Mouse (Mus musculus): Measurements from ENCODE around the gene Kif3c. TPM values are rescaled to one million over a fixed set of nuclear protein-coding genes. Genes with fewer than 3 reads are reported as not detected.

Kif3c gene
- polyA plus RNA-seq, 1 experiment from 2014 or later, result 12.2 TPM

- no peak overlapping the region for H3K9ac ChIP-seq (replicated peaks; ENCODE audit: low read depth, low read length)
- 74% methylated on average over 2 of the region's 2 CpGs for WGBS
- H3K4me3 ChIP-seq (ENCODE audit: low read depth, low read length), result no peak overlapping the region
- ATAC-seq (ENCODE audit: insufficient number of reproducible peaks, insufficient read depth, low FRiP score, low read depth), result no peak
- H3K27me3 ChIP-seq (ENCODE audit: control insufficient read depth, insufficient read depth, low read length), result no peaks in the 10 kb centered on the region
- H3K36me3 ChIP-seq (ENCODE audit: control insufficient read depth, insufficient read depth, low read length), result no peaks in the 10 kb centered on the region
- no peak overlapping the region for H3K27ac ChIP-seq (ENCODE audit: low read length)
- H3K9me3 ChIP-seq (ENCODE audit: control insufficient read depth, low read depth, low read length), result no peaks in the 10 kb centered on the region
- no peak overlapping the region for H3K4me2 ChIP-seq (replicated peaks; ENCODE audit: low read depth, low read length)
- peaks cover 4% of the 10 kb centered on the region; the same call in 1 of the 2 replicates for H3K4me1 ChIP-seq (ENCODE audit: control insufficient read depth, insufficient read depth, low read length)
Observed at GRCm38 (mm10) chr12:3429681-3430442, 64.9 kb downstream of the Kif3c start.

GRCm38 (mm10) chr12:3430443-3430753, 65.5 kb downstream of the Kif3c start:
- H3K27ac ChIP-seq (ENCODE audit: low read length), result no peak overlapping the region
- no peak overlapping the region for H3K4me2 ChIP-seq (replicated peaks; ENCODE audit: low read depth, low read length)
- no peaks in the 10 kb centered on the region for H3K27me3 ChIP-seq (ENCODE audit: control insufficient read depth, insufficient read depth, low read length)
- no peak overlapping the region for H3K4me3 ChIP-seq (ENCODE audit: low read depth, low read length)
- no peaks in the 10 kb centered on the region for H3K9me3 ChIP-seq (ENCODE audit: control insufficient read depth, low read depth, low read length)
- H3K36me3 ChIP-seq (ENCODE audit: control insufficient read depth, insufficient read depth, low read length), result no peaks in the 10 kb centered on the region
- no peak for ATAC-seq (ENCODE audit: insufficient number of reproducible peaks, insufficient read depth, low FRiP score, low read depth)
- H3K9ac ChIP-seq (replicated peaks; ENCODE audit: low read depth, low read length), result no peak overlapping the region
- H3K4me1 ChIP-seq (ENCODE audit: control insufficient read depth, insufficient read depth, low read length), result peaks cover under 1% of the 10 kb centered on the region; the same call in 1 of the 2 replicates

GRCm38 (mm10) chr12:3430985-3431384, 66.1 kb downstream of the Kif3c start:
- Histone ChIP-seq H3K4me3 (ENCODE audit: low read depth, low read length) (no peak overlapping the region), H3K27me3 (ENCODE audit: control insufficient read depth, insufficient read depth, low read length) (no peaks in the 10 kb centered on the region), H3K36me3 (ENCODE audit: control insufficient read depth, insufficient read depth, low read length) (no peaks in the 10 kb centered on the region), H3K4me2 (replicated peaks; ENCODE audit: low read depth, low read length) (no peak overlapping the region), H3K9ac (replicated peaks; ENCODE audit: low read depth, low read length) (no peak overlapping the region), H3K4me1 (ENCODE audit: control insufficient read depth, insufficient read depth, low read length) (no peaks in the 10 kb centered on the region; the same call in 1 of the 2 replicates), H3K27ac (ENCODE audit: low read length) (no peak overlapping the region), H3K9me3 (ENCODE audit: control insufficient read depth, low read depth, low read length) (no peaks in the 10 kb centered on the region)
- ATAC-seq (ENCODE audit: insufficient number of reproducible peaks, insufficient read depth, low FRiP score, low read depth), result no peak

GRCm38 (mm10) chr12:3433736-3434135, 68.8 kb downstream of the Kif3c start:
- 73% methylated on average over 1 of the region's 1 CpGs for WGBS
- no peak for ATAC-seq (ENCODE audit: insufficient number of reproducible peaks, insufficient read depth, low FRiP score, low read depth)
- H3K9ac ChIP-seq (replicated peaks; ENCODE audit: low read depth, low read length), result no peak overlapping the region
- no peaks in the 10 kb centered on the region for H3K9me3 ChIP-seq (ENCODE audit: control insufficient read depth, low read depth, low read length)
- no peak overlapping the region for H3K4me2 ChIP-seq (replicated peaks; ENCODE audit: low read depth, low read length)
- H3K27ac ChIP-seq (ENCODE audit: low read length), result no peak overlapping the region
- no peak overlapping the region for H3K4me3 ChIP-seq (ENCODE audit: low read depth, low read length)
- H3K27me3 ChIP-seq (ENCODE audit: control insufficient read depth, insufficient read depth, low read length), result no peaks in the 10 kb centered on the region
- no peaks in the 10 kb centered on the region for H3K4me1 ChIP-seq (ENCODE audit: control insufficient read depth, insufficient read depth, low read length)
- H3K36me3 ChIP-seq (ENCODE audit: control insufficient read depth, insufficient read depth, low read length), result no peaks in the 10 kb centered on the region

GRCm38 (mm10) chr12:3436446-3436845, 71.5 kb downstream of the Kif3c start:
- WGBS, result 86% methylated on average over 5 of the region's 5 CpGs
- H3K9ac ChIP-seq (replicated peaks; ENCODE audit: low read depth, low read length), result no peak overlapping the region
- no peak overlapping the region for H3K4me2 ChIP-seq (replicated peaks; ENCODE audit: low read depth, low read length)
- H3K9me3 ChIP-seq (ENCODE audit: control insufficient read depth, low read depth, low read length), result no peaks in the 10 kb centered on the region
- H3K27me3 ChIP-seq (ENCODE audit: control insufficient read depth, insufficient read depth, low read length), result no peaks in the 10 kb centered on the region
- no peak overlapping the region for H3K27ac ChIP-seq (ENCODE audit: low read length)
- no peaks in the 10 kb centered on the region for H3K4me1 ChIP-seq (ENCODE audit: control insufficient read depth, insufficient read depth, low read length)
- no peak overlapping the region for H3K4me3 ChIP-seq (ENCODE audit: low read depth, low read length)
- no peak for ATAC-seq (ENCODE audit: insufficient number of reproducible peaks, insufficient read depth, low FRiP score, low read depth)
- H3K36me3 ChIP-seq (ENCODE audit: control insufficient read depth, insufficient read depth, low read length), result no peaks in the 10 kb centered on the region

GRCm38 (mm10) chr12:3437815-3438214, 72.9 kb downstream of the Kif3c start:
- Histone ChIP-seq H3K4me3 (ENCODE audit: low read depth, low read length) (no peak overlapping the region), H3K9ac (replicated peaks; ENCODE audit: low read depth, low read length) (no peak overlapping the region), H3K4me1 (ENCODE audit: control insufficient read depth, insufficient read depth, low read length) (no peaks in the 10 kb centered on the region), H3K4me2 (replicated peaks; ENCODE audit: low read depth, low read length) (no peak overlapping the region), H3K9me3 (ENCODE audit: control insufficient read depth, low read depth, low read length) (no peaks in the 10 kb centered on the region), H3K27me3 (ENCODE audit: control insufficient read depth, insufficient read depth, low read length) (no peaks in the 10 kb centered on the region), H3K36me3 (ENCODE audit: control insufficient read depth, insufficient read depth, low read length) (no peaks in the 10 kb centered on the region; the same call in 1 of the 2 replicates), H3K27ac (ENCODE audit: low read length) (no peak overlapping the region)
- ATAC-seq (ENCODE audit: insufficient number of reproducible peaks, insufficient read depth, low FRiP score, low read depth), result no peak
- 89% methylated on average over 1 of the region's 1 CpGs for WGBS

- Histone ChIP-seq H3K4me3 (ENCODE audit: low read depth, low read length) (no peak overlapping the region), H3K9ac (replicated peaks; ENCODE audit: low read depth, low read length) (no peak overlapping the region), H3K4me1 (ENCODE audit: control insufficient read depth, insufficient read depth, low read length) (no peaks in the 10 kb centered on the region), H3K27me3 (ENCODE audit: control insufficient read depth, insufficient read depth, low read length) (no peaks in the 10 kb centered on the region), H3K27ac (ENCODE audit: low read length) (no peak overlapping the region), H3K9me3 (ENCODE audit: control insufficient read depth, low read depth, low read length) (no peaks in the 10 kb centered on the region), H3K36me3 (ENCODE audit: control insufficient read depth, insufficient read depth, low read length) (no peaks in the 10 kb centered on the region; the same call in 1 of the 2 replicates), H3K4me2 (replicated peaks; ENCODE audit: low read depth, low read length) (no peak overlapping the region)
- WGBS, result 76% methylated on average over 2 of the region's 2 CpGs
- no peak for ATAC-seq (ENCODE audit: insufficient number of reproducible peaks, insufficient read depth, low FRiP score, low read depth)
Observed at GRCm38 (mm10) chr12:3440916-3441315, 76.0 kb downstream of the Kif3c start.

GRCm38 (mm10) chr12:3441361-3441760, 76.4 kb downstream of the Kif3c start:
- WGBS, result 90% methylated on average over 5 of the region's 5 CpGs

GRCm38 (mm10) chr12:3453554-3453953, 88.6 kb downstream of the Kif3c start:
- H3K4me2 ChIP-seq (replicated peaks; ENCODE audit: low read depth, low read length), result no peak overlapping the region
- H3K4me3 ChIP-seq (ENCODE audit: low read depth, low read length), result no peak overlapping the region
- no peak overlapping the region for H3K9ac ChIP-seq (replicated peaks; ENCODE audit: low read depth, low read length)
- H3K27me3 ChIP-seq (ENCODE audit: control insufficient read depth, insufficient read depth, low read length), result no peaks in the 10 kb centered on the region
- peaks cover 14% of the 10 kb centered on the region for H3K36me3 ChIP-seq (ENCODE audit: control insufficient read depth, insufficient read depth, low read length)
- 88% methylated on average over 3 of the region's 3 CpGs for WGBS
- no peak for ATAC-seq (ENCODE audit: insufficient number of reproducible peaks, insufficient read depth, low FRiP score, low read depth)
- no peaks in the 10 kb centered on the region for H3K4me1 ChIP-seq (ENCODE audit: control insufficient read depth, insufficient read depth, low read length)
- H3K9me3 ChIP-seq (ENCODE audit: control insufficient read depth, low read depth, low read length), result no peaks in the 10 kb centered on the region
- H3K27ac ChIP-seq (ENCODE audit: low read length), result no peak overlapping the region

More at GRCm38 (mm10) chr12:3441361-3441760, 76.4 kb downstream of the Kif3c start:
- no peak overlapping the region for H3K4me2 ChIP-seq (replicated peaks; ENCODE audit: low read depth, low read length)
- H3K27me3 ChIP-seq (ENCODE audit: control insufficient read depth, insufficient read depth, low read length), result no peaks in the 10 kb centered on the region
- H3K4me3 ChIP-seq (ENCODE audit: low read depth, low read length), result no peak overlapping the region
- no peak for ATAC-seq (ENCODE audit: insufficient number of reproducible peaks, insufficient read depth, low FRiP score, low read depth)
- no peaks in the 10 kb centered on the region for H3K9me3 ChIP-seq (ENCODE audit: control insufficient read depth, low read depth, low read length)
- H3K27ac ChIP-seq (ENCODE audit: low read length), result no peak overlapping the region
- H3K9ac ChIP-seq (replicated peaks; ENCODE audit: low read depth, low read length), result no peak overlapping the region
- H3K4me1 ChIP-seq (ENCODE audit: control insufficient read depth, insufficient read depth, low read length), result no peaks in the 10 kb centered on the region
- no peaks in the 10 kb centered on the region; the same call in 1 of the 2 replicates for H3K36me3 ChIP-seq (ENCODE audit: control insufficient read depth, insufficient read depth, low read length)
